Mouse (Mus musculus): ENCODE measurements around the gene Rabl3.
A peak's percentile ranks its signal among the peaks of the same experiment; 100 is the strongest.

The Rabl3 gene

GRCm38 (mm10) chr16:37546312-37546711, 6.6 kb downstream of the Rabl3 start:
- DNase-seq (ENCODE audit: low spot score) = no peak

- DNase-seq (ENCODE audit: low spot score) = no peak
Observed at GRCm38 (mm10) chr16:37550266-37550665, 10.6 kb downstream of the Rabl3 start.

DNA sequence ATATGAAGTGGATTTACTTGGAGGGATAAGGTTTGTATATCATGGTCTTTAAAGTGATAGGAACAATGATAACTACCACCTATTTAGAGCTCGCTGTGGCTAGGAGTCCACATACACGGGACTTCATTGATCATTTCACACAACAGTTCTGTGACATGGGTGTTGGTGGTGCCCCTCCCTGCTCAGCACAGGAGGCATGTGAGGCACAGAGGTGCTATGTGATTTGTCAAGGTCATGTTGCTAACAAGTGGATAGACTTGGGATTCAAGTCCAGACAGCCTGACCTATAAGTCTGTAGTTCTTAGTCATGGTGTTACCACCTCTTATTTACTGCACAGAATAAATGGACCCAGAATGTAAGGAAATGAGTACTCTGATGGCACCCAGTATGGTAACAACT, 11.3 kb downstream of the Rabl3 start:
- no peak for DNase-seq (ENCODE audit: low spot score)

- no peak for DNase-seq (ENCODE audit: low spot score)
Observed at GRCm38 (mm10) chr16:37552824-37553223, 13.1 kb downstream of the Rabl3 start.

DNA sequence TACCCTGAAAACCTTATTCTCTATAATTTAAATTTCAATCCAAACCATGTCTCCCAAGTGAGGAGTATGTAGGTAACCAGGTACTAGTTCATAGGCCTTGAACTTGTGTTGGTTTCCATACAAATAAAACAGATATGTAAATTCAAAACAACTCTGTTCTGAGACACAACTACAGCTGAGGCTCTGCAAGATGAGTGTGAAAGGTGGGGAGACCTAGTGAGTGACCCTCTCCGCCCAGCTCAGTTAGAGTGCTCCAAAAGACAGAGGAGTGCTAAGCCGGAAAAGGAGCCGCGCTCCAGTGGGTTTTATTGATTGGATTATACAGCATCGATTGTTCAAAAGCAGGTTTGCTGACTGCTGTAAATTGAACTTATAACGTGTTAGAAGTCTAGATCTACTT, 22.7 kb downstream of the Rabl3 start:
- DNase-seq (ENCODE audit: low spot score) = no peak

GRCm38 (mm10) chr16:37562961-37563360, 23.3 kb downstream of the Rabl3 start:
- no peak for DNase-seq (ENCODE audit: low spot score)

- no peak for DNase-seq (ENCODE audit: low spot score)
Observed at GRCm38 (mm10) chr16:37565117-37565516, 25.4 kb downstream of the Rabl3 start.

- no peak for DNase-seq (ENCODE audit: low spot score)
Observed at GRCm38 (mm10) chr16:37566107-37566506, 26.4 kb downstream of the Rabl3 start.

DNA sequence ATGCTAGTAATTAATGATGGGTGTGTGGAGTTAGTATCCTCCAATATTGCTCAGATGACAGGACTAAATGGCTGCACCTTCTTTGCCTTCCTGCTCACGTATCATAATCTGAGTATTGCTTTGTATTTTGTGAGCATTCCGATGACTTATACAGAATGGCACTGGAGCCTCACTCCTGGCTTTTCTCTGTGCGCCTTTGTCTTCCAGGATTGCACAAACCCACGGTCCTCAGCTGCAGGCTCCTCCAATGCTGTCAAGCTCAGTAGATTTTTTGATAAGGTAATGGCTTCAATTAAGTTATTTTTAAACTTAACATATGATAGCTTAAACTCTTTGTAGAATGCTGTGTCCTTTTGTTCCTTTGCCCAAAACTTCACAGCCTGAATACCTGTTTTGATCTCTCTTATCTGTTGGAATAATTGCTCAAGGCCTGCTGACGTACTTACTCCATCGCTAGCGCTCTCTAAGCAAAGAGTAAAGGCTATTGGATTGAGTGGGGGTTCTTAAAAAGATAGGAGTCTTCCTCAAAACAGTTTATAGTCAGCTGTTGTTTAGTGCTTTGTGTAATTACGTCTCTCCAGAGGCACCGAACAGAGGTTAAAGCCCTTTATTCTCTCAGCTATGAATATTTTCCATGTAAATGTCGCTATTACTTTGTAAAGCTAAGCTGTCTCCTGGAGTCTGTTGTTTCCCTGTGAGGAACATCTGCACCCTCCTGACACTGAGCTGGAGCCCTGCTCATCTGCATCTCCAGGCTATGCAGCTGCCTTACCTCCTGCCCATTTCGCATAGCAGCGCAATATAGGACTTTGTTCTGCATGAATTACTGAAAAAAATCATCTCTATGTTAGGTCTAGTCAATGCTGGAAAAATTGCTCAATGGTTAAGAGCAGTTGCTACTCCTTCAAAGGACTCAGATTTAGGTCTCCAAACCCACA, 27.7 kb downstream of the Rabl3 start:
- DNase-seq (ENCODE audit: low spot score) = no peak

DNA sequence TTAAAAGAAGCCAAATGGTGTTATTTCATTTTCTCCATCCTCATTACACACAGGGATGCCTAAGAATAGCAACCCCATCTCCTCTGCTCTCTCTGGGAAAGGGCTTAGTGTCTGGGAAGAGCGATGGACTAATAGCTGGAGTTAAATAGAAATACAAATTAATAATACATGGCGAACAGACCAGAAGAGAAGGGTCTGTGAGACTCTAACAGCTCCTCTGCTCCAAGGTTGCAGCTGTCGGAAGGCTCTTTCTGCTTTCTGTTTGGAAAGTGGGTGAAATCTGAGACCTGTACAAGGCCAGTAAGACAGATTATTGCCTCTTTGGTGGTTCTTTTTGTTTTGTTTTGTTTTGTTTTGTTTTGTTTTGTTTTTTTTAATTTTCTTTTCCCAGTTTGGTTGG, 31.9 kb downstream of the Rabl3 start:
- DNase-seq (ENCODE audit: low spot score) = no peak

DNA sequence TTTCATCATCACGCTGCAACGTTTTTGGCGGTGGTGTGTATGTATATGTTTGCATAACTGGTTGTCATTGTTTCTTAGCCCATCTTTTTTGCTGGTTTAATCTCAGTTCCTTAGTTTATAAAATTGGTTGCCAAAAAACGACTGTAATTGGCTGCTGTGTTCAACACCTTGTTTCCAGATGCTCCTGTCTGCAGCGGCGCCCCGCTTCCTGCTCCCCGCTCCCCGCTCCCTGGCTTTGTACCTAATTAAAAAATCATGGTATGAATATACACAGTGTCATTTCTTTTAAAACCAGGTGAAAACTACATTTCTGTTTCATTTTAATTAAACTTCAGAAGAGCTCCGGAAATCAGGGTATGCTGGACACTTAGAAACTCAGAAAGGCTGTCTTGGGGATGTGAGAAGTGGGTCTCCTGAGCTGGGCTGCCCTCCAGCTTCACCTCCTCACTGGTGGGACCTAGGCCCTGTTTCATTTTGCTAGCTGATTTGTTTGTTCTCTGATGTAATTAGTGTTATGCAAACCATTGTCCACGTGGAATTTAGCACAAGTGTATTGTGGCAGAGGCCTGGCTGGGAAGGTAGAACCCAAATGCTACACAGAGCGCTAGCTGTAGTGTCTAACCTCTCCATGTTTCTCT, 32.6 kb downstream of the Rabl3 start:
- no peak for DNase-seq (ENCODE audit: low spot score)

DNA sequence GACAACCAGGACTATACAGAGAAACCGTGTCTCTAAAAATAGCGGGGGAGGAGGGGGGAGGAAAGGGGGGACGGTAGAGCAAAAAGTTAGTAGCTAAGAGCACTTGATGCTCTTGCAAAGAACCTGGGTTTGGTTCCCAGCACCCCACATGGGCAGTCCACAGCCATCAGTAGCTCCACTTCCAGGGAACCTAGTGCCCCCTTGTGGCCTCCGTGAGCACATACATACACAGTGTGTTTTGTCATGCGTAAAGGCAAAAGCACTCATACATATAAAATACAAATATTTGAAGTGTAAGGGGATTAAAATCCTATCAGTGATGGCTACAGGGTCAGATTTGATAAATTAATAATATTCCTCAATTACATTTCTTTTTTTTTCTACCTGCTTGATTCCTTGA, 33.4 kb downstream of the Rabl3 start:
- no peak for DNase-seq (ENCODE audit: low spot score)

DNA sequence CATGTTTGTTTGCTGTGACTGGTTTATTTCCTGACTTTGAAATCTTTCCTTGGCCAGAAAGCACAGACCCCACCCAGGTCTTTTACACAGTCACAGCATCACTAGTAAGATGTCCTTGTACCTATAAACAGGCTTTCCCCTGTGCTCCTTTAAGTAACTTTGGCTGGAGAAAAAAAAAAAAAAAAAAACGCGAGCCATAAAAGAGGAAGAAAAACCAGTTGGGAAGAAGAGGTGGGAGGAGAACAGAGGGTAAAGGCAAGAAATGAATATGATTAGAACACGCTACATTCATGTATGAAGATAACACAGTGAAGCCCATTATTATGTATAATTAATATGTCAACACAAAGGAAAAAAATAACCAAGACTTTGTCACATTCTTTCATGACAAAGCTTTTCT, 35.6 kb downstream of the Rabl3 start:
- DNase-seq (ENCODE audit: low spot score) = no peak

GRCm38 (mm10) chr16:37579591-37579990, 39.9 kb downstream of the Rabl3 start:
- no peak for DNase-seq (ENCODE audit: low spot score)

GRCm38 (mm10) chr16:37579994-37580393, 40.3 kb downstream of the Rabl3 start, which contains the start of gene Hgd:
TSS of gene Hgd (plus strand) at chr16:37580153.
- DNase-seq (ENCODE audit: low spot score) = no peak

GRCm38 (mm10) chr16:37580651-37581050, 41.0 kb downstream of the Rabl3 start:
- no peak for DNase-seq (ENCODE audit: low spot score)

DNA sequence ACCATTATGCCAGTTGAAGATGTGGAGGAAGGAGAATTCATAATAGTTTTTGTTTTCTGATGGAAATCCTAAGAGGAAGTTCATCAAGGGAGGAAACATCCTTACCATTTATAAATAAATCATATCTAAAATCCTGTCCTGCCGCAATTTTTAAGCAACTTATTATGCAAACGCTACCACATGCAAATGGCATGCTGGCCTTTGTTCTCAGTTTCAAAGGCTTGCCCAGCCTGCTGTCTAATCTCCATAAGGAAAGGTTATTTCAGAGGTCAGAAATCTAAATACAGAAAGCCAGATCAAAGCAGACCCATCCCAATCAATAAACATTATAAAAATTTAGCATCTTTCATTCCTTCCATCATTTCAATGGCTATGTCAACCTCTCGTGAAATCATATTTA, 42.2 kb downstream of the Rabl3 start:
- no peak for DNase-seq (ENCODE audit: low spot score)

DNA sequence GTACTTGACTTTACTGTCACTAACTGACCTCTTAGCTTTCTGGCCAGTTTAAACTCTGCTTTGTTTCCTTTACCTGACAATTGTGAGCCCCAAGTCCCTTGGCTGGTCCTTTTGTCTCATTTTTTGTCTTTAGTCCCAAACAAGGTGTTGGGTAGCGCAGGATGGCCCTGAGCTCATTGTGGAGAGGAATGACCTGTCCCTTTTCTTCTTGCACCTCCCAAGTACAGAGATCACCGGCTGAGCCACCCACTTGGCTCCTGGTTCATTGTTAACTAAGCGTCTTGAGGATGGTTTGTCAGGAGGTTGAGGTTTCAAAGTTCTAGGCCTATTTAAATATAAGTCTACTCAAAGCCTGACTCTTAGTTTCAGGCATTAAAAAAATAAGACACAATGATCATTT, 43.6 kb downstream of the Rabl3 start:
- no peak for DNase-seq (ENCODE audit: low spot score)

- DNase-seq (ENCODE audit: low spot score) = no peak
Observed at GRCm38 (mm10) chr16:37583801-37584200, 44.1 kb downstream of the Rabl3 start.

DNA sequence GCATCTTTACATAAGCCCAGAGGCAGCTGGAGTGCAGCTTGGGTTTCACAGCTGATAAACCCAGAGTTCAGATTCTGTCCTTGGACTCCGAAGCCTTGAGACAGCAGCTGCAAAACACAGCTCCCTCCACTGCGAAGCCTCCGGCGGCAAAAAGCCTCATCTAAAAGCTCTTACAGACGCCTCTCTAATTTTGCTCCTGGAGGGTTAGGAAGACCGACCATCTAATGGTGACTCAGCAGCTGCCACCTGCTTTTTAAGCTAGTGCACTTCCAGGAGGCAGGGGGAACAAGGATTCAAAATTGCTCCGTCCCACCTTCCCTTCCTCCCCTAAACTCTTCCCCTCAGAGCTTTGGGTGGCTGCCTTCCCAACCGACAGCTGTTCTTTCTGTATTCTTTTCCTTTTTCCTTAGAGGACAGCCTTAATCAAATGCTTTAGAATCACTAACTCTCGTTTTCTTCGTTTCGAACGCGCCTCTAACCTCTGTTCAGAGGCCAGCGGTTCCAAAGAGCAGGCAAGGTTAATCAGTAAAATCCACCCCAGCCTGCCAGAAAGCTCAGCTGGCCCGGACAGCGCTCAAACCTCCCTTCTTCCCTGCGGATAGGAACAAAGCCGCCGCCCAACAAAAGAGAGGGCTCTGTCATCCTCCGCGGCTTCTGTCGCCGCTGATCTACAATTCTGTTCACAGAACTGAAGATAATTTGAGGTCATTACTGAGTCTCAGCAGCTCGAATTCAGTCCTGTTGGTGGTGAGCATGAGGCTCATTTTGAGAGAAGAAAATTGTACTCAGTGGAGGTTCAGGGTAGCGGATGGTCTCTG, 44.7 kb downstream of the Rabl3 start:
- peak; percentile 49 for DNase-seq (ENCODE audit: low spot score)

DNA sequence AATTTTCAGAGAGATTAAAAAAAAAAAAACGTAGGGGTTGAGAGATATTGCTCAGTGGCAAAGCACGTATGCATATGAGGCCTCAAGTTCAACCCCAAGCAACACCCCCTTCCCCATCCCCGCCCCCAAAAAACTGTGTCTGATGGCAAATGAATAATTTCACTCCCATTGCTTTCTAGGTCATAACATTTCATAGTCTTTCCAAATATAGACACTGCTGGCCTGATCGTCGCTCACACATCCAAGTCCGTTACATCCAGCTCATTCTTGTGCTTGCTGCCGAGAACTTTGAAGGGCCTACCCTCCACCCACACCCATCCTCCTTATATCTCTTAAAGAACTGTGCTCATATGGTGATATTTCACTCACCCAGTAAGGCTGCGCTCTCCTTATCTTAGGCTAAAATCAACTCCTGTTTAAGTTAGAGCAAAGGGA, 45.5 kb downstream of the Rabl3 start:
- no peak for DNase-seq (ENCODE audit: low spot score)

DNA sequence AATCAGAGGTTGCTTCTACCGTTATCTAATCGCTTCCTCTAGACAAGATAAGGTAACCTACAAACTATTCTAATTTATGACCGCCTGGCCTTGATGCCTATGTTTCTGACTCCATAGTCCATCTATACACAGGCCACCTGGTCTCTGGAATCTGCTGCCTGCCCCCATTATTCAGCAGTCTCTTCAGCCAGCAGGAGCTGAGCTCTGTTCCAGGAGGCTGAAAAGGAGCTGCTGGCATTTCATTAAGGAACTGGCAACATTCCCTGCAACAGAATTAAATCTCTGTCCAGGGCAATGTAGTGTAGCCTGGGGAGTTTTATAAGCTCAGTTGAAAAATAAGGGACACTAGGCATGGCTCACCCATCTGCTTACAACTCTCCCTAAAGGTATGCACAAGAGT, 51.2 kb downstream of the Rabl3 start:
- no peak for DNase-seq (ENCODE audit: low spot score)

GRCm38 (mm10) chr16:37591551-37591950, 51.9 kb downstream of the Rabl3 start:
- DNase-seq (ENCODE audit: low spot score) = no peak

Data from ovary, postnatal 36 days (tissue).